Mouse (Mus musculus) B cell, adult 2 months (primary cell): Measurements from ENCODE around the gene Ssbp2.
A peak's percentile ranks its signal among the peaks of the same experiment; 100 is the strongest.

Experiments
- DNase-seq, 2 experiments: peaks; one replicate each; pipeline ENCODE4 v3.0.0; 2022

Ssbp2 gene

GRCm38 (mm10) chr13:91536711-91537110 lies 76.6 kb downstream of the Ssbp2 start:
- DNase-seq: no peak

GRCm38 (mm10) chr13:91540145-91541068 lies 80.3 kb downstream of the Ssbp2 start:
- no peak for DNase-seq

- no peak for DNase-seq
These were observed 81.0 kb downstream of the Ssbp2 start for GRCm38 (mm10) chr13:91541069-91541429.

GRCm38 (mm10) chr13:91543555-91543954 lies 83.5 kb downstream of the Ssbp2 start:
- DNase-seq: no peak

- no peak for DNase-seq
These were observed 104.0 kb downstream of the Ssbp2 start for GRCm38 (mm10) chr13:91564047-91564446.

GRCm38 (mm10) chr13:91564755-91565154 lies 104.7 kb downstream of the Ssbp2 start:
- DNase-seq: no peak

- DNase-seq: no peak
These were observed 121.4 kb downstream of the Ssbp2 start for GRCm38 (mm10) chr13:91581504-91581903.

- DNase-seq: no peak
These were observed 122.1 kb downstream of the Ssbp2 start for GRCm38 (mm10) chr13:91582212-91582611.

GRCm38 (mm10) chr13:91586368-91586767 lies 126.3 kb downstream of the Ssbp2 start:
- no peak for DNase-seq

GRCm38 (mm10) chr13:91588475-91588874 lies 128.4 kb downstream of the Ssbp2 start:
- no peak for DNase-seq

GRCm38 (mm10) chr13:91591863-91592262 lies 131.8 kb downstream of the Ssbp2 start:
- no peak for DNase-seq

- DNase-seq: no peak
These were observed 135.2 kb downstream of the Ssbp2 start for GRCm38 (mm10) chr13:91595284-91595683.

- peak; percentile 31 to 41 for DNase-seq
These were observed 139.5 kb downstream of the Ssbp2 start for GRCm38 (mm10) chr13:91599594-91599993.

GRCm38 (mm10) chr13:91605043-91605840 lies 145.2 kb downstream of the Ssbp2 start:
- no peak for DNase-seq

- DNase-seq: no peak
These were observed 150.5 kb downstream of the Ssbp2 start for GRCm38 (mm10) chr13:91610601-91611000.

- DNase-seq: no peak
These were observed 151.8 kb downstream of the Ssbp2 start for GRCm38 (mm10) chr13:91611909-91612308.

GRCm38 (mm10) chr13:91612578-91612977 lies 152.5 kb downstream of the Ssbp2 start:
- DNase-seq: no peak

- DNase-seq: no peak
These were observed 156.0 kb downstream of the Ssbp2 start for GRCm38 (mm10) chr13:91616050-91616449.

- DNase-seq: no peak
These were observed 156.8 kb downstream of the Ssbp2 start for GRCm38 (mm10) chr13:91616876-91617275.

- DNase-seq: no peak
These were observed 159.3 kb downstream of the Ssbp2 start for GRCm38 (mm10) chr13:91619431-91619830.

- DNase-seq: no peak
These were observed 160.5 kb downstream of the Ssbp2 start for GRCm38 (mm10) chr13:91620541-91620940.

- no peak for DNase-seq
These were observed 171.3 kb downstream of the Ssbp2 start for GRCm38 (mm10) chr13:91631291-91631799.

- no peak for DNase-seq
These were observed 174.0 kb downstream of the Ssbp2 start for GRCm38 (mm10) chr13:91634123-91634522.

GRCm38 (mm10) chr13:91635957-91636356 lies 175.9 kb downstream of the Ssbp2 start:
- peak; percentile 43 to 47 for DNase-seq
